ENCODE assay signal across 9 mouse cellular contexts in genomic region chr13:20120723-20121122, GRCm38 (mm10). TPM values are rescaled to one million over a fixed set of nuclear protein-coding genes. Genes with fewer than 3 reads are reported as not detected.
DNase-seq lines count a peak whose midpoint lies in the region; ATAC-seq and TF ChIP-seq lines count a peak whose summit lies in the region.
"Had no signal": no experiment of that assay in that cellular context is flagged by ENCODE, and none has a peak within 500 bp of the region (broad histone marks: within the 10 kb centered on the region; RNA-seq: fewer than 3 reads in every experiment).

No protein-coding gene starts in this region.

- TF ChIP-seq CTCF in heart, adult 2 months (IDR thresholded peaks at IDR 0.05), result no peak
- TF ChIP-seq CTCF in hindbrain, postnatal 0 days (IDR thresholded peaks at IDR 0.05; ENCODE audit: low read depth), result no peak

- no peaks in the 10 kb centered on the region for H3K27me3 ChIP-seq in liver, embryonic 11.5 days (replicated peaks; ENCODE audit: control insufficient read depth, insufficient read depth, low read length)
- no peaks in the 10 kb centered on the region for H3K27me3 ChIP-seq in heart, adult 2 months (ENCODE audit: control insufficient read depth, insufficient read depth, low read length)
- no peaks in the 10 kb centered on the region for H3K27me3 ChIP-seq in lung, embryonic 15.5 days
- no peaks in the 10 kb centered on the region for H3K27me3 ChIP-seq in stomach, embryonic 15.5 days (replicated peaks)
- H3K27me3 ChIP-seq in hindbrain, postnatal 0 days (ENCODE audit: insufficient read depth, low read length), result no peaks in the 10 kb centered on the region
- no peaks in the 10 kb centered on the region for H3K27me3 ChIP-seq in neural tube, embryonic 15.5 days (replicated peaks)

- H3K9ac ChIP-seq in liver, embryonic 11.5 days (ENCODE audit: low read depth, low read length), result no peak overlapping the region
- no peak overlapping the region for H3K9ac ChIP-seq in heart, adult 2 months (ENCODE audit: low read depth, low read length)
- H3K9ac ChIP-seq in lung, embryonic 15.5 days, result no peak overlapping the region
- H3K9ac ChIP-seq in stomach, embryonic 15.5 days, result no peak overlapping the region
- H3K9ac ChIP-seq in hindbrain, postnatal 0 days (replicated peaks; ENCODE audit: low read length), result no peak overlapping the region
- H3K9ac ChIP-seq in neural tube, embryonic 15.5 days (replicated peaks), result no peak overlapping the region

- H3K4me3 ChIP-seq in liver, embryonic 11.5 days (ENCODE audit: low read depth, low read length), result no peak overlapping the region
- H3K4me3 ChIP-seq in heart, adult 2 months, result no peak overlapping the region
- H3K4me3 ChIP-seq in lung, embryonic 15.5 days, result no peak overlapping the region
- H3K4me3 ChIP-seq in stomach, embryonic 15.5 days (replicated peaks), result no peak overlapping the region
- no peak overlapping the region for H3K4me3 ChIP-seq in hindbrain, postnatal 0 days (ENCODE audit: low read length)
- no peak overlapping the region for H3K4me3 ChIP-seq in neural tube, embryonic 15.5 days (replicated peaks)

- H3K4me2 ChIP-seq in liver, embryonic 11.5 days, result no peak overlapping the region
- H3K4me2 ChIP-seq in lung, embryonic 15.5 days, result no peak overlapping the region
- H3K4me2 ChIP-seq in stomach, embryonic 15.5 days, result no peak overlapping the region
- no peak overlapping the region for H3K4me2 ChIP-seq in hindbrain, postnatal 0 days (ENCODE audit: low read depth, low read length)
- H3K4me2 ChIP-seq in neural tube, embryonic 15.5 days, result no peak overlapping the region

- 49% methylated on average over 5 of the region's 5 CpGs for WGBS in liver, embryonic 11.5 days
- WGBS in heart, adult 2 months, result 39% methylated on average over 5 of the region's 5 CpGs
- 39% methylated on average over 5 of the region's 5 CpGs for WGBS in lung, embryonic 15.5 days
- WGBS in stomach, embryonic 15.5 days, result 54% methylated on average over 5 of the region's 5 CpGs
- WGBS in hindbrain, postnatal 0 days, result 79% methylated on average over 5 of the region's 5 CpGs
- WGBS in neural tube, embryonic 15.5 days, result 69% methylated on average over 5 of the region's 5 CpGs

- H3K36me3 ChIP-seq in liver, embryonic 11.5 days (ENCODE audit: control insufficient read depth, insufficient read depth, low read length), result no peaks in the 10 kb centered on the region
- H3K36me3 ChIP-seq in heart, adult 2 months (ENCODE audit: control insufficient read depth, insufficient read depth, low read length), result peaks cover 11% of the 10 kb centered on the region
- no peaks in the 10 kb centered on the region for H3K36me3 ChIP-seq in lung, embryonic 15.5 days
- H3K36me3 ChIP-seq in stomach, embryonic 15.5 days, result no peaks in the 10 kb centered on the region
- no peaks in the 10 kb centered on the region for H3K36me3 ChIP-seq in hindbrain, postnatal 0 days (ENCODE audit: insufficient read depth, low read length)
- H3K36me3 ChIP-seq in neural tube, embryonic 15.5 days, result no peaks in the 10 kb centered on the region

- H3K9me3 ChIP-seq in liver, embryonic 11.5 days (ENCODE audit: control insufficient read depth, low read length), result no peaks in the 10 kb centered on the region
- H3K9me3 ChIP-seq in lung, embryonic 15.5 days, result no peaks in the 10 kb centered on the region
- H3K9me3 ChIP-seq in stomach, embryonic 15.5 days, result no peaks in the 10 kb centered on the region
- H3K9me3 ChIP-seq in hindbrain, postnatal 0 days (ENCODE audit: low read length), result no peaks in the 10 kb centered on the region
- H3K9me3 ChIP-seq in neural tube, embryonic 15.5 days (replicated peaks), result no peaks in the 10 kb centered on the region

- ATAC-seq in liver, embryonic 11.5 days (replicated peaks; ENCODE audit: low FRiP score), result no peak
- ATAC-seq in lung, embryonic 15.5 days (ENCODE audit: borderline replicate concordance, extremely low read depth, low FRiP score, low TSS enrichment), result no peak
- ATAC-seq in stomach, embryonic 15.5 days (ENCODE audit: insufficient read depth, low FRiP score, low read depth), result no peak
- no peak for ATAC-seq in hindbrain, postnatal 0 days
- no peak for ATAC-seq in neural tube, embryonic 15.5 days (ENCODE audit: low FRiP score)

- peak; percentile 18 for DNase-seq in liver
- no peak for DNase-seq in liver, embryonic 11.5 days (ENCODE audit: low spot score)
- DNase-seq in heart, adult 2 months, result peak; percentile 47 to 62
- no peak for DNase-seq in hindbrain, postnatal 0 days (ENCODE audit: low spot score)
- no peak for DNase-seq in left cerebral cortex, postnatal 25 days (ENCODE audit: low spot score in 2 of 2)
- DNase-seq: cerebellum, adult 11 months had no signal

- H3K4me1 ChIP-seq in liver, embryonic 11.5 days (replicated peaks; ENCODE audit: control insufficient read depth, insufficient read depth, low read length), result peaks cover 5% of the 10 kb centered on the region; the same call in 1 of the 2 replicates
- H3K4me1 ChIP-seq in heart, adult 2 months (ENCODE audit: control insufficient read depth, insufficient read depth, low read length), result peaks cover 20% of the 10 kb centered on the region
- H3K4me1 ChIP-seq in lung, embryonic 15.5 days, result peaks cover 68% of the 10 kb centered on the region
- H3K4me1 ChIP-seq in stomach, embryonic 15.5 days, result 0 out of 2 replicates have a peak, but pooled peaks cover 2% of the 10 kb centered on the region
- no peaks in the 10 kb centered on the region for H3K4me1 ChIP-seq in hindbrain, postnatal 0 days (ENCODE audit: insufficient read depth, low read length)
- peaks cover 10% of the 10 kb centered on the region for H3K4me1 ChIP-seq in neural tube, embryonic 15.5 days

- TF ChIP-seq POLR2A in heart, adult 2 months (IDR thresholded peaks at IDR 0.05; ENCODE audit: insufficient read depth, low read depth, low read length), result no peak

- TF ChIP-seq EP300 in heart, adult 2 months (IDR thresholded peaks at IDR 0.05; ENCODE audit: insufficient read depth, low read depth, low read length), result no peak

- no peaks in the 10 kb centered on the region; the same call in 1 of the 2 replicates for H3K79me2 ChIP-seq in heart, adult 2 months (replicated peaks; ENCODE audit: control insufficient read depth, insufficient read depth, low read length)

- no peak overlapping the region for H3K27ac ChIP-seq in liver, embryonic 11.5 days (ENCODE audit: low read depth, low read length)
- H3K27ac ChIP-seq in heart, adult 2 months, result peak overlapping the region; percentile 54
- peak overlapping the region; percentile 80 for H3K27ac ChIP-seq in lung, embryonic 15.5 days
- H3K27ac ChIP-seq in stomach, embryonic 15.5 days, result 0 out of 2 replicates have a peak overlapping the region, but pooled peaks have one; percentile 8
- H3K27ac ChIP-seq in hindbrain, postnatal 0 days, result no peak overlapping the region
- no peak overlapping the region for H3K27ac ChIP-seq in neural tube, embryonic 15.5 days (replicated peaks)

- intact Hi-C loops in heart, adult 2 months (cut with DNase I), result no loop called here
- intact Hi-C loops in left cerebral cortex, postnatal 25 days (cut with DNase I), result no loop called here

RNA-seq across cellular contexts. Expression of gene Elmo1, which starts 30.3 kb away (rescaled TPM):
- 8.9 and 10.6 TPM in 2 replicates for polyA plus RNA-seq in liver, embryonic 11.5 days (2014; fragmentation: Nextera tagmentation; extraction: Ambion mirVana)
- total RNA-seq in heart, adult 2 months (2021), result 1 to 10 TPM; 7.1 to 9.1 TPM
- 7.0 and 11.2 TPM in 2 replicates for polyA plus RNA-seq in heart, adult 2 months (2012; rRNA removed)
- polyA plus RNA-seq in lung, embryonic 15.5 days (2015; fragmentation: Nextera tagmentation; extraction: Ambion mirVana), result 32.8 and 37.1 TPM in 2 replicates
- polyA plus RNA-seq in stomach, embryonic 15.5 days (2015; fragmentation: Nextera tagmentation; extraction: Ambion mirVana), result 9.9 and 11.2 TPM in 2 replicates
- 31.1 and 35.8 TPM in 2 replicates for total RNA-seq in hindbrain, postnatal 0 days (2014; rRNA removed)
- polyA plus RNA-seq in hindbrain, postnatal 0 days (2015; fragmentation: Nextera tagmentation; extraction: Ambion mirVana), result 37.4 and 37.5 TPM in 2 replicates
- polyA plus RNA-seq in neural tube, embryonic 15.5 days (2015; fragmentation: Nextera tagmentation; extraction: Ambion mirVana), result 42.9 and 43.3 TPM in 2 replicates
- 10 to 100 TPM; 58.4 to 67.7 TPM for total RNA-seq in left cerebral cortex, postnatal 25 days (2021)

Comparison
In these comparisons a context has a peak if more than half of its experiments do, and no peak if none do; other contexts are left out.
1. DNase-seq: peak in liver (single experiment) and heart, adult 2 months (2 of 2); none in liver, embryonic 11.5 days (single experiment), hindbrain, postnatal 0 days (single experiment) and left cerebral cortex, postnatal 25 days (0 of 2).
2. H3K27ac ChIP-seq: peak in heart, adult 2 months (single experiment), lung, embryonic 15.5 days (single experiment) and stomach, embryonic 15.5 days (single experiment); none in liver, embryonic 11.5 days (single experiment), hindbrain, postnatal 0 days (single experiment) and neural tube, embryonic 15.5 days (single experiment).